Mouse (Mus musculus): ENCODE measurements around the gene Tmem213.

Gene Tmem213

DNA sequence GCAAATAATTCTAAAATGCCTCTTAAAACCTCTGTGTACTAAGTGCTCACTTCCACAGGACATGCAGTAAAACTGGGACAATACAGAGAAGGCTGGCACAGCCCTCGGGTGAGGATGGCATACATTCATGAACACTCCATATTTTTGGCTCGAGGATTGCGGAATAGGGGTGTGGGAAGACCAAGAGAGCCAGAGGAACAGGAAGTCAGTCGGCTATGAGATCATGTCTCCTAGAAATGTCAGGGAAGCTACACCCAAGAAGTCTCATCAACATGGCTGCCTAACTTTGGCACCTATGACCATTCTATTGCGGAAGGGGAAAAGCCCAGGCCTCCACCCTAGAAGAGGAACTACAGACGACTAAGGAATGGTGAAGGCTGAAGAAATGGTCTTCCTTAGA is 9.3 kb downstream of the Tmem213 start:
- DNase-seq, result no peak

DNA sequence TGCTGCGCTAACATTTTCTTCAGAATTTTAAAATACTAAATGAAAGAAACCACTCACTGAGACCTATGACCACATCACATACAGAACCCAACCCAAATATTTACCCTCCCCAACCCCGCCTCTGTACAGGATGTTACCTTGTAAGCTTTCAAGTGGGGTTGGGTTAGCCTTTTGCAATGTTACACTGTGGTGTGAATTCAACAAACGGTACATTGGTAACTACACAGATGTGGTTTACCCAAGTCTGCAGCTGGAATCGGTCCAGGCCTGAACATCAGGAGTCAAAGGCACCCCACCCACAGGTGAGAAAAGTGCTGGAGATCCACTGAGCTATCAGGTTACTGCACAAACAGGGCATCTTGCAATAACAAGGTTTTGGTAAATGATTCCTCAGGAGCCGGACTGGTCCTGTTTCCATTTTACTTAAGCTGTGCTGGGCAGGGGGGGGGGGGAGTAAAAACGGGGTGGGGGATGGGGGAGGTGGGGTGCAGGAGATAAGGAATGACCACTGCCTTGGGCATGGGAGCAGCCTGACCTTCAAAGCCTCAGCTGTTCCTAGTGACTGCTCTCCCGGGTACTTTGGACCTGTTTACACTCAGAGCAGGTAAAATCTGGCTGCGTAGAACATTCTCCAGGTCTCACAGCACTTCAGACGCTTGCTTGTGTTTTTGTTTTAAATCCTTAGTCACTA is 11.8 kb downstream of the Tmem213 start:
- no peak for DNase-seq

DNA sequence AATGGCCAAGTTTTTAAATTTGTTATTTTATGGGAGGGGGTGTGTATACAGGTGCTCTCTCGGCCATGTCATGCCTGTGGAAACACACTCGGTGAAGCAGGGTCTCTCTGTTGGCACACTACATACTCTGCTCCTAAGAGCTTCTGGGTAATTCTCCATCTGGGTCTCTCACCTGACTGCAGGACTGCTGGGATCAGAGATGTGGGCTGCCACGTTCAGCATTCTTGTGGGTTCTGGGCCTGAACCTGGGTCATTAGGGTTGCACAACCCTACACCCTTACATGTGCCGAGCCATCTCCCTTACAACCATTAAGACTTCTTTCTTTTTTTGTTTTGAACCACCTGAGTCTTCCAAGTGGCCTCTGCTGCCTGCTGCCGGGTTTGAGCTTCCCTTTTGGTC is 12.8 kb downstream of the Tmem213 start:
- no peak for DNase-seq

DNA sequence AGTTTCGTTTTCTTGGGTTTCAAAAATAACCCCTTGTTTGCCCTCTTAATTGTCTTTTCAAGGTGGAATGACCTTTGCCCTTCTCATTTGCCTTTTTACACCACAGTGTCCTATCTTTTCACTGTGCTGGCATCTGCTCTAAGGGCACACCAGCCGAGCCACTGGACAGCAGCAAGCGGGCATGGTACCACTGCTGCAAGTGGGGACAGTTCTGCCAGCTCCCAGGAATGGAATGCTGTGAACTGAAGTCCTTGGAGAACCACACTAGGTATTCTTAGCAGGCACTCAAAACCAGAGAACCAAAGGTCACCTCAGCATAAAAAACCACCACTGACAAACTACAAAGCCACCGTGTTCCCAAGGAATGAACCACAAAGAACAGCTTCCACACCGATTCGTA is 13.7 kb downstream of the Tmem213 start:
- DNase-seq, result no peak

DNA sequence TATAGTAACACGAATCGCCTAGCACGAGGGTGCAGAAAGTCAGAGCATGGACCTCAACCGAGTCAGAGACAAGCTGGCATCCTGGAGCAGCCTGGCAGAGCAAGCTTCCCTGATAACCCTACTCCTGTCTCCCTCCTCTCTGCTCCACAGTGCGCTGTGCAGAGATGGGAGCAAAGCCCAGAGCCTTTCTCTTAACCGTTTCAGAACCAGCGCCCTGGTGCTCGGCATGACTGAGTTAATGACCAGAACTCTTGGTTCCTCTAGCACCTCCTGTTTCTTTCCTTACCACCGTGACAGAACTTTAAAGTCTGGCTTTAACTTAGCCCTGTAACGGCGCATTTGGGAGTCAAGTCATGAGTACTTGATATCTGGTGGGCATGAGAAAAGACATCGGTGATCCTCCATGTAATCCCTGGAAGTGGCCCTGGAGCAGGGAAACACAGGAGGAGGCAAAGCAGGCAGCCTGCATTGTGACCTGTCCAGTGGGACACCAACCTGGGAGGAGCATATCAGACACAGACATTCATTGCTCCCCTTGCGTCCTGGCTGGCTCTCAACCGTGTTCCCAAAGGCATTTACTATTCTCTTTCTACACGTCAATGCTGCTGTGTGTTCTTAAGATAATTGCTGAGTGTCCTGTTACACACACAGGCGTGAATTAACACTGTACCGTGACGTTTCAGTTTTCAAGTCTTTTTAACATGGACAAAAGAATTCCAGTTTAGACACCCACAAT is 14.6 kb downstream of the Tmem213 start:
- DNase-seq, result no peak

DNA sequence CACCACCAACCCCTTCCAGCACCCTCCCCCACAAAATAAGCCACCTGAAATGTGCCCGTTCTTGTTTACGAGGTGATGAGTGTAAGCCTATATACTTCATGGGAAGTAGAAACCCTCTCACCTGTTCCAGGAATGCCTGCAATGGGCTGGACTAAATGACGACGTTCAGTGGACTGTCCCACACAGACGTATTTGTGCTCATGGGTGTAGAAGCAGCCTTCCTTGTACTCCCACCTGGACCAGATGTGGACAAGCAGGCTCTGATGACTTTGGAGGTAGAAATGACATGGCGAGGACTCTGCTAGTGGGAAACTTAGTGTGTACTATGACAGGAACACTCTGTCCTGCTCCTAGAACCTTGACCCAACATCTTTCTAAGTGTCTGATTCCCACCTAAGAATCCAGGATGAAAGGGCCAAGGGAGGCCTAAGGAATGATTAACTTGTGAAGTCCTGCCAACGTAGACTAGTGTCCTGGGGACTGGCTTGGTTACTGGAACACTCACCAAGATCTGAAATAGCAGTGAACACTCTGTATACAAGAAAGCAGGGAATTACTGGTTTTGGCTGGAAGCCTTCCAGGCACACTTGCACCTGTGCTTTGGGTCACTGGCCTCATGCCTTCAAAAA is 15.3 kb downstream of the Tmem213 start, which contains the start of gene Atp6v0a4:
Gene Atp6v0a4 (minus strand): TSS at position 380 of the 629 bp plus-strand sequence.
- DNase-seq, result no peak

DNA sequence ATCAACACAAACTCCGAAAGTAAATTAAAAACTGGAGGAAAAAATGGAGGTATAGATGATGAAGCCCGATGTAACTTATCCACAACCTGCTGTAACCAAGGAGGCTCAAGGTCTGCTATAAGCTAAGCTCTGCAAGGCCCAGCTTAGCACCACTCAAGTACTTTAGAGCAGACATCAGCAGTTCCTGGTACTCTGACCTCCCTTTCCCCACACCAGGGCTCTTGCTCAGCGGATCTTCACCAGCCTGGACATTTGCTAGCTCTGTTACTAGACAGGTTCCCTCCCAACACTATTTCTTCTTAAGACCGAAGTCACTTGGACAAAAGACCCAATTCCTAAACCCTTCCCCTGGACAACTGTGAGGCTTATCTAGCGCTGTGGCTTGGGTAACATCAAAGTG is 15.8 kb downstream of the Tmem213 start:
- no peak for DNase-seq

DNA sequence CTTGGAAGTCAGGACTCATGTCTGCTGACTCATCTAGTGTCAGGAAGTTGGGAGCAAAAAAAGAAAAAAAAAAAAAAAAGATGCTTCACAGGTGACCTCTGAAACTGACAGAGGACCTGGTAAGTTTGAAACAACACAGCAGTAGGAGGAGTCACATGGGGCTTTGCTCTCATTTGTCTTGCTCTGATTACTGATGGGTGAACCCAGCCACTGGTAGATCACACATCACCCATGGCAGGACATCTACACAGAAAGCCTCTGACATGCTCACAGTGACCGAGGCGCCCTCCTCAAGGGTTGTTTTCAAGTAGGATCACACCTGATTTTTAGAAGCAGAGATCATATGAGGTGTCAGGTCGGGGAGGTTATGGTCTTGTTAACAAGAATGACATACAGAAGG is 16.4 kb downstream of the Tmem213 start:
- no peak for DNase-seq

DNA sequence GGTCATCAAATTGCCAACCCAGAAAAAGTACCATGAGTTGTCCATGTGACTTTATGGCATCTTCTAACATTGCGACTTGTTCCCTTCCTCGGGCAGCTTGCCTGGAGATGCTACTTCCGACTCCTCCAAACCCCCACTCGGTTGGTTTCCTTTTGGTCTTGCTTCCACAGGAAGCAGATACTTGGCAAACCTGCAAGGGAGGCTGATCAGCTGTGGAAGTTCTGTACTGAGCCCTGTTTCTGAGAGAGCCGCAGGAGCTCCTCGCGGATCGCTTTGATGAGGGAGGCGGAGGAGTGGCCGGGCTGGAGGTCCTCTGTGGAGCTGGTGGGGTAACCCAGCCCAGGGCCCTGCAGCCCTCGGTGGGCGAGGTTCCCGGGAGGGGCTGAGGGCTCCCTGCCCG is 19.1 kb downstream of the Tmem213 start:
- no peak for DNase-seq

DNA sequence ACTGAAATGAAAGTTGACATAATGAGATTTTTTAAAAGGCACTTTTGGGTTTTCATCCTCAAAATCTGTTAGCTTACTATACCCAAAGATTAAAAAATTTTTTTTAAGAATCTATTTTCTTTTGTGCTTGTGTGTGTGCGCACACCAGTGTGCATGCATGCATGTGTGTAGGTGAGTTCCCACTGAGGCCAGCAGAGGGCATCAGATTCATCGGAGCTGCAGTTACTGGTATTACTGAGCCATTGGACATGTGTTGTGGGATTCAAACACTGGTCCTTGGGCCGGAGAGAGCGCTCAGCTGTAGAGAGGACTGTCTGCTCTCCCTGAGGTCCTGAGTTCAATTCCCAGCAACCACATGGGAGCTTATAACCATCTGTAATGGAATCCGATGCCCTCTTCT is 20.8 kb downstream of the Tmem213 start:
- no peak for DNase-seq

DNA sequence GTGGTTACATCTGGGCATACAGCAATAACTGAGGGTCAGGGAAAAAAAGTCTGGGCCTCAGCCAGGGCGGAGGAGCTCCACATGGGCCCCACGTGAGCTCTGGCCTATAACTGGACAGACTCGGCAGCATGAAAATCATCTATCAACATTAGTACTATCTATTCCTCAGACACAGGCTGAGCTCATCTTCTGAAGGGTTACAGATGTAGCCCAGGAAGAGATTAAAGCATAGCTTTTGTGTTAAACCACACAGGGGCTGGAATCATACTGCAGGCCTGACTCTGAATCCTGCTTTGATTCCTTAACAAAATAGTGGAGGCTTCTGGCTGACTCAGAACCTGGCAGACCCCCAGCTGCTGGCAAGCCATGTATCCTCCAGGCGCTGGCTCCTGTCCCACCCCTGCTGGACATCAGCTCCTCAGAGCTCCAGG is 22.8 kb downstream of the Tmem213 start:
- peak; percentile 78 to 79 for DNase-seq

DNA sequence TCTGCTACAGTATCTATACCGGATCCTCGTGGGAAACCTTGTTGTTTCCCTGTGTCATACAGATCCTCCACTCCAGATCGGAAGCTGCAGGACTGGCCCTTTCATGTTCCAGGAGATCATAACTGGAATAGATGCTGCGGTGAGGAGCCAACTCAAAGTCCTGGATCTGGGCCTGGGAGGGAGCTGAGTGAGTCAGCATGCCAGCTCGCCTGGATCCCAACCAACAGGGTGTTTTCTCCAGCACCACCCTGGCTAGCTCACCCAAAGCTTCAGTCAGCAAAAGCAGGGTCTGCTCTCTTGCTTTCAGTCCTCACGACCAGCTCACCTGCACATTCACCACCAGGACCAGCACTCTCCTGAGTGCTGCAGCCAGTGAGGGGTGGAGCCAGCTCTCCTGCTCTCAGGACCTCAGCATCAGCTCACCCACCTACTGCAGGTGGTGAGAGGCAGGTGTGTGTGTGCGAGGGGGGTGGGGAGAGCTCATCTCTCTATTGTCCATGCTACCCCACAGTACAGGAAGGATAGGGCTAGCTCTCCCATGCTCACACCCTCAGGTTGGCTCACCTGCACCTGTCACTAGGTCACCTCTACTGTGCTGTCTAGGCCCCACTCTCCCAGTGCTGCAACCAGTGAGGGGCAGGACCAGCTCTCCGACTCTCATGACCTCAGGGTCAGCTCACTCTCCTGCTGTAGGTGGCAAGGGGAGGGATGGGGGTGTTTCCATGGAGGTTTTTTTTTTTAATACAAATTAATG is 25.9 kb downstream of the Tmem213 start:
- DNase-seq, result peak; percentile 57 to 70

DNA sequence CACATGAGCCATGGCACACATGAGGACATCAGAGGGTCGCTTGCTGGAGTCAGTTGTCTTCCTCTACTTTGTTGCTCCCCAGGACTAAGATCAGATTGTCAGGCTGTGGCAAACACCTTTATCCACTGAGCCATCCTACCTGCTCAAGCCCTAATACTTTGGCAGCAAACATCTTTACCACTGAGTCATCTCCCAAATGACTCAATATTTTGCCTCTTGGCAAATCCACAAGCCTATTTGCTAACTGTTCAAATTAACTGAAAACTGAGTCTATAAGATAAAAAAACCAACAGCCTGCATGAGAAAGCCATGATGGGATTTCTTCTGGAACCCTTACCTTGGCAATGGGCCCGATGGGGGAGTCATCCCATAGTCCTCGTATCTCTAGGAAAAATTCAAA is 30.0 kb downstream of the Tmem213 start:
- DNase-seq, result no peak

DNA sequence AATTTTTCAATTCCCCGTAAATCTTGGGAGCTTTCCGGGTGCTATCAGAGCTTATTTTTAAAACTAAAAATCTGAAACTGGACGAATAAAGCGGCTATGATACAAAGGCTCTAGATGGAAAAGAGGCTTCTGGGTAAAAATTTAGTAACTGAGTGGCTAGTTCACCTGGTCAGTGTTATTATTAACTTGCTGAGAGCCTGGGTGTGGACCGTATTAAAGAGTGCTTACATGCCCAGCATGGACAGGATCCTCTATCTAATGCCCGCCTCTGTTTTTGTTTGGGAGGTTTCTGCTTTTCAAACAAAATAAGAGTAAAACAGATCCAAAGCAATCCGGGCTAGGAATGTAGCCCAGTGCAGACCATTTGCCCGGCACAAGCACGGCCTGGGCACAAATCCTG is 31.3 kb downstream of the Tmem213 start:
- DNase-seq, result no peak

DNA sequence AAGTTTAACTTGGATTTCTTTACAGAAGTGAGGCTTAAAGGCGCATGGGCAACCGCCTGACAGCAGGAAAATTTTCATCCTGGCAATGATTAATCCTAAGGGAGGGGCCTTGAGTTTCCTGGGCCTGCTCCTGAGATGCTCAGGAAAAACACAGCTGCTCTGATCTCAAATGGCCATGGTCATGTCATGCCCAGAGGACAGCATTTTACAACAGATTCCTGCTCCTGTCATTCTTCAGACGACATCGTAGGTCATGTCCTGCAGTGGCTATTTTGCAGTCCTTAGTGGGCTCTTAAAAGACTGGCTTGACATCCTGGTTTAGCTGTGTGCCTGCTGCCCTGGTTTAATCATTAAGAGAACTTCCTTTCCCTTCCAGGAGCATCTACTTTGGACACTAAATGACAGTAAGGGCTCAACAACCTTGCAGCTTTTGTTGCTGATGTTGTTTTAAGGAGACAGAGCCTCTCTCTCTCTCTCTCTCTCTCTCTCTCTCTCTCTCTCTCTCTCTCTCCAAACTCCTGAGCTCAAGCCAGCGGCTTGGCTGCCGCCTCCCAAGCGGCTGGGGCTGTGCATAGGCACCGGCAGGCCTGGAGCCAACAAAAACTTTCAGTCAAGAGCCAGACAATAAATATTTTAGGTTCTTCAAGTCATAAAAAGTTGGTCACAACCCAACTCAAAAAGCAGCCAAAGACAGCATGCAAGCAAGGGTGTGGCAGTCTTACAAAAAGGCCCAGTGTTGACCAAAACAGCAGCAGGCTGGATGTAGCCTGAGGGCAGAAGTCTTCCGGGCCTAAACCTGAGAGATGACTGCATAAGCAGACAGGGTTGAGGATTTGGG is 35.3 kb downstream of the Tmem213 start:
- no peak for DNase-seq

DNA sequence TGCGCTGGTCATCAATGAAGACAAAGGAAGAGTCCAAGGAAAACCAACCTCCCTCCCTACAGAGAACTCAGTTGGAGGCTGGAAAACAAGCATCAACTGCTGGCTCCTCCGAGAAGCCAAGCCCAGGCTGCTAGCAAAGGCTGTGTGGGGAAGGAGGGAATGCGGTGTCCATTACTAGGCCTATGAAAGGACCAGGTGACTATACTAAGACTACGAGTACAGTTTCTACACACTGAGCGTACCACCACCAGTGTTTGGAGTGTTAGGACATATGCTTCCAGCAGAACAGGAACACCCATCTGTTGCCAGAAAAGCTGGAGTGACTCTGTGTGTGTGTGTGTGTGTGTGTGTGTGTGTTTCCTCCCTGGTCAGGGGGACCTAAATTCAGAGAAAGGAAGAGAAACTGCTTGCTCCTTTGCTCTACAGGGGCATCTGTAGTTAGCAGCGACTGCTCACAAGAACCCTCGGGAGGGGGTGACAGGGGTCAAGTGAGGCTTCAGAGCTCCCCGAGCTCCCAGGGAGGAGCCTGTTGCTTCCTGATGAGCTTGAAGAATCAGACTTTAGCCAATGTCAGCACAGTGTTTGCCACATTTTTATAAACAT is 36.5 kb downstream of the Tmem213 start:
- DNase-seq, result no peak

DNA sequence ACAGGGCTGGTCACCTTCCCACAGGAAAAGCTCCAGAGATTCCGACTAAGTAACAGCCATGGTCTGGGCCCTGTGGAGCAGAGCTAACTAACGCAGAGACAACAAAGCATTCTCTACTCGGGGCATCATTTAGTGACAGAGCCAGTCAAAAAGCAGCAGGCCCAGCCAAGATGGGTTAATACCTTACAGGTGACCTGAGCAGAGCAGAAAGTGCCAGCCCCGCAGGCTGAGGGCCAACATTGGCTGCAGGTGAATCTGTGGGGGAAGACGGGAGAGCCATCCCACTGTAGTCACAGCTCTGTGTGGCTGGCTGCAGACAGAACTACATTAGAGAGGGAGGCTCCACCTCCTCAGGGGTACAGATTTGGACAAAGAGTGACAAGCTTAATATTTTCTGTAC is 38.2 kb downstream of the Tmem213 start:
- DNase-seq, result no peak

DNA sequence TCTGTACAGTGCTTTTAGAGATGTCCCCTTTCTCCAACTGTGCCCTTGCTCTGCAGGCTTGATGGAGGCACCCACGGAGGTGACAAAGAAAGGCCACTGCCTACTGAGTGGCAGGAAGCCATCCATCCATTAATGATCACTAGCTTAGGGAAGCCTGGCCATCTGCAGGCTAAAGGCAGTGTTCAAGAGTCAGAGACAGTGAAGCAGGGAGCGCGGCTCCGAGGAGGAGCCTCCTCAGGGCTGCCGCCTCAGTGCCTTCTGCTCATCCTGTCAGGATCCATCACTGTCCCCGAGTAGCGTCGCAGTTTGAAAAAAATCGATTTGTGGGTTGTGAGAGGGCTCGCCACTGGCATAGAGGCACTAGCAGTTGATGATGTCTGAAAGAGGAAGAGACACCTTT is 39.6 kb downstream of the Tmem213 start:
- no peak for DNase-seq

DNA sequence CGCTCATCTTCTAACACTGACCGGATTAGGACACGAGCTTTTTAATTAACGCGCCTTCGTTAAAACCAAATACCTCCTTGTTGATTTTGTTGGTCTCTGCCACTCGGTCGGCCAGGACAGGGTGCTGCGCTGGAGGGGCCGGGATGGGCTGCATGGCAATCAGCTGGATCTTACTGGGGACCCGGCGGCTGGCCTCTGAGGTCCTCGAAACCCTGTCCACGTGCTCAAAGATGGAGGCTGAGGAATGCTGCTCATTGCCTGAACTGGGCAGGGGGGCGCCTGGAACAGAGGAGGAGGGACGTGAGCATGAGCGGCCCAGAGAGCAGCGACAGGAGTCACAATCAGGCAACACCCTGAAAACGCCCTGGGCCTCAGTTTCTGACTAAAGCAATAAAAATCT is 40.4 kb downstream of the Tmem213 start:
- DNase-seq, result no peak

DNA sequence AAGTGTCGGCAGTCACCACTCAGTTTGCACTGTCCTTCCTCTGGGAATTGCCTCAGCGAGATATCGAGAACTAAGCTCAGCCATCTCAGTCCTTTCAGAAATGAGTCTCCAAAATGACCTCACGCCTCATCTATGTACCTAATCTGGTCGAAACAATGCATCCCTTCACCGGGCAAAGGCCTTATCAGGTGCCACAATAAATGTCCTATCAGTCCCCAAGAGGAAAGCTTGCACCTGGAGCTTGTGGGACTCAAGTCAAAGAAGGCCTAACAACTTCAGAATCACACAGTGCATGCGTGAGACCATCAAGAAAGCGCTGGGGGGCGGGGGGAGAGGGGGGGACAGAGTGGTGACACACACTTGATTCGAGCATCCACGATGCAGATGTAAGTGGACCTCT is 43.2 kb downstream of the Tmem213 start:
- DNase-seq, result no peak

DNA sequence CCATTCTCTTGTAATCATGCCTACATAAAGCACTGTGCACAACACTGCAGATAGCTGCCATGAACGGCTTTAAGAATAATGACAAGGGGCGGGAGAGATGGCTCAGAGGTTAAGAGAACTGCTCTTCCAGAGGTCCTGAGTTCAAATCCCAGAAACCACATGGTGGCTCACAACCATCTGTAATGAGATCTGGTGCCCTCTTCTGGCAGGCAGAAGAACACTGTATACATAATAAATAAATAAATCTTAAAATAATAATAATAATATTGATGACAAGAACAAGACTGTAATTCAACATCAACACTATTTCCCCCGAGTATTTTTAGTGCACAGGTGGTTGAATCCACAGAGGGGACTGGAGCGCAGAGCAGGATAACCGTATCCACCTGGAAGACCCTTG is 47.1 kb downstream of the Tmem213 start:
- DNase-seq, result no peak

DNA sequence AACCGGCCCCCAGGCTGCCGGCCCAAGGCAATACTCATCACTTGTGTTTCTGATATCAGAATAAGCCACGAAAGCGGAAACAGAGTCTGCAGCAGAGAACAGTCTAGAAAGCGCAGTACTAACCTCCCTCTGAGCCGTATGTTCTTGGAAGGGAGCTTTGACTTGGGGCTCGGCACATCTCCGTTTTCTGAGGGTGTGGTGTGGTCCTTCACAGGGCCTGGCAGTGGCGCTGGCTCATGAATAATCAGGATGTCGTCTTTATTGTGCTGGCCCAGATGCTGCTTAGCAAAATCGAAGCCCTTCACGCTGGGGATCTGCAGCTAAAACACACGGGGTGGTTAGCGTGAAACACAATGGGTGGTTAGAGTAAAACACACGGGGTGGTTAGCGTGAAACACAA is 48.9 kb downstream of the Tmem213 start:
- DNase-seq, result no peak
